Mouse (Mus musculus) heart, adult 2 months (tissue): ENCODE measurements at regions not wholly inside any gene's neighbourhood (a gene's known extent, or its start where the extent isn't known, plus 50 kb on each side); places are given as distances from the start of the nearest gene placed in this dataset.

ENCODE experiments used
- CTCF ChIP-seq: fragments of 200-600 bp; IDR thresholded peaks from 2 replicates; pipeline ENCODE4 v1.8.1; 2022; ENCODE audit warnings: antibody characterized with exemption, mild to moderate bottlenecking, moderate library complexity
- EP300 ChIP-seq: fragments of 200-500 bp; IDR thresholded peaks from 2 replicates; pipeline ENCODE4 v1.6.1; 2011; ENCODE audit warnings: low read depth, low read length, control low read depth; ENCODE audit not compliant: insufficient read depth
- POLR2A ChIP-seq: fragments of 200-500 bp; IDR thresholded peaks from 2 replicates; pipeline ENCODE4 v1.6.1; 2011; ENCODE audit warnings: mild to moderate bottlenecking, low read depth, low read length, control low read depth; ENCODE audit not compliant: insufficient read depth

DNA sequence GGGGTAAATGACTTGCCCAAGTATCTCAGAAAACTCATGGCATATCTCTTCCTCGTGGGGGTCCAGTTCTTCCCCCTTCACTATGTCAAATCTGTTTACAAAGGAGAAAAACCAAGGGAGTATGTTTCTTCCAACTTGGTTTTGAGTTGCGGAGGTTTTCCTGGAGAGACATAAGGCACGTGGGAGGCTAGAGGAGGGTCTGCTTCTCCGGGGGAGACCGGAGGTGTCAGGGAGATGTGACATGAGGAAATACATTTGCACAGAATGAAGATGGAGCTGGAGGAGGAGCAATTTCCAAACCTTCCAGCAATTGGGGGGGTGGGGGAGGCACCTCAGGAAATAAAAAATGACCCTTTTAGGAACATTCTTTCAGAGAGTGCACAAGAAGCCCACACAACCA, 112.0 kb upstream of the Mycn start:
- TF ChIP-seq CTCF (no peak), EP300 (no peak), POLR2A (no peak)
